Mouse (Mus musculus) forebrain, embryonic 16.5 days (tissue): ENCODE measurements around the gene Agtr1b. TPM values are rescaled to one million over a fixed set of nuclear protein-coding genes. Genes with fewer than 3 reads are reported as not detected.

Experiments
- ATAC-seq: fragments of 200-750 bp; cut with Nextera tagmentation; 2 replicates; pipeline ENCODE4 v1.8.0; 2017; ENCODE audit warnings: mild to moderate bottlenecking, moderate library complexity
- H3K27ac ChIP-seq: fragments of 300-500 bp; sonication (generic); 2 replicates; pipeline ENCODE4 v1.5.1; 2014; ENCODE audit warnings: low read length, control low read depth
- H3K27me3 ChIP-seq: fragments of 300-500 bp; sonication (generic); replicated peaks from 2 replicates; pipeline ENCODE4 v1.6.1; 2014; ENCODE audit warnings: low read length; ENCODE audit not compliant: control insufficient read depth, insufficient read depth
- H3K36me3 ChIP-seq: fragments of 300-500 bp; sonication (generic); 2 replicates; pipeline ENCODE4 v1.6.1; 2014; ENCODE audit not compliant: control insufficient read depth, insufficient read depth
- H3K4me1 ChIP-seq: fragments of 300-500 bp; sonication (generic); replicated peaks from 2 replicates; pipeline ENCODE4 v1.6.1; 2014; ENCODE audit warnings: low read length; ENCODE audit not compliant: control insufficient read depth, insufficient read depth
- H3K4me2 ChIP-seq: fragments of 300-500 bp; sonication (generic); 2 replicates; pipeline ENCODE4 v1.6.1; 2014; ENCODE audit warnings: mild to moderate bottlenecking, low read length, control low read depth
- H3K4me3 ChIP-seq: fragments of 300-500 bp; sonication (generic); replicated peaks from 2 replicates; pipeline ENCODE4 v1.5.1; 2014; ENCODE audit warnings: mild to moderate bottlenecking, low read length, control low read depth
- H3K9ac ChIP-seq: fragments of 300-500 bp; sonication (generic); replicated peaks from 2 replicates; pipeline ENCODE4 v1.6.1; 2014; ENCODE audit warnings: low read depth, low read length, control low read depth
- H3K9me3 ChIP-seq: fragments of 300-500 bp; sonication (generic); 2 replicates; pipeline ENCODE4 v1.6.1; 2016; ENCODE audit warnings: low read length; ENCODE audit not compliant: control insufficient read depth
- WGBS: fragments of 180-500 bp; shearing (Covaris S2); extraction: QIAGEN DNeasy Blood & Tissue Kit; methylation state at CpG from one replicate; pipeline ENCODE4 v1.1.7; 2014; 5-methylcytosine and 5-hydroxymethylcytosine counted together
- polyA plus RNA-seq: library from polyadenylated mRNA; unstranded; fragments of >200 nt; fragmentation: Nextera tagmentation; extraction: Ambion mirVana; gene quantifications from 2 replicates; pipeline ENCODE4 v1.2.1, GENCODE M21; 2015

Gene Agtr1b
- polyA plus RNA-seq = 0.24 TPM in 1 of 2 replicates, not detected in the other

GRCm38 (mm10) chr3:20366558-20367522 is at the start of gene Agtr1b:
TSS of gene Agtr1b (minus strand) at chr3:20367177.
- Histone ChIP-seq H3K9me3 (no peaks in the 10 kb centered on the region), H3K4me3 (peak within 1 kb of the TSS; percentile 33), H3K36me3 (no peaks in the 10 kb centered on the region), H3K9ac (peak within 1 kb of the TSS; percentile 52), H3K4me2 (peak within 1 kb of the TSS; percentile 50), H3K4me1 (peaks cover 5% of the 10 kb centered on the region), H3K27me3 (no peaks in the 10 kb centered on the region), H3K27ac (no peak within 1 kb of the TSS)
- ATAC-seq = peak; percentile 96
- 11% methylated on average over 19 of the region's 19 CpGs for WGBS

GRCm38 (mm10) chr3:20353598-20353997 is 13.4 kb downstream of the Agtr1b start:
- Histone ChIP-seq H3K4me2 (no peak overlapping the region), H3K36me3 (no peaks in the 10 kb centered on the region), H3K27me3 (no peaks in the 10 kb centered on the region), H3K27ac (no peak overlapping the region), H3K4me1 (no peaks in the 10 kb centered on the region), H3K9ac (no peak overlapping the region), H3K9me3 (no peaks in the 10 kb centered on the region), H3K4me3 (no peak overlapping the region)
- ATAC-seq = no peak

GRCm38 (mm10) chr3:20348206-20348605 is 18.8 kb downstream of the Agtr1b start:
- no peak for ATAC-seq
- Histone ChIP-seq H3K9ac (no peak overlapping the region), H3K27ac (no peak overlapping the region)

GRCm38 (mm10) chr3:20340402-20340801 is 26.6 kb downstream of the Agtr1b start:
- 97% methylated on average over 1 of the region's 1 CpGs for WGBS

More at GRCm38 (mm10) chr3:20348206-20348605, 18.8 kb downstream of the Agtr1b start:
- Histone ChIP-seq H3K4me1 (no peaks in the 10 kb centered on the region), H3K36me3 (no peaks in the 10 kb centered on the region), H3K4me3 (no peak overlapping the region), H3K4me2 (no peak overlapping the region), H3K9me3 (no peaks in the 10 kb centered on the region), H3K27me3 (no peaks in the 10 kb centered on the region)

GRCm38 (mm10) chr3:20334681-20335080 is 32.3 kb downstream of the Agtr1b start:
- no peak overlapping the region for H3K4me2 ChIP-seq
- ATAC-seq = no peak
- H3K36me3 ChIP-seq = no peaks in the 10 kb centered on the region
- H3K27me3 ChIP-seq = no peaks in the 10 kb centered on the region
- WGBS = 69% methylated on average over 5 of the region's 5 CpGs
- H3K4me3 ChIP-seq = no peak overlapping the region
- no peaks in the 10 kb centered on the region for H3K9me3 ChIP-seq
- no peaks in the 10 kb centered on the region for H3K4me1 ChIP-seq
- no peak overlapping the region for H3K9ac ChIP-seq
- H3K27ac ChIP-seq = no peak overlapping the region

More at GRCm38 (mm10) chr3:20340402-20340801, 26.6 kb downstream of the Agtr1b start:
- no peak for ATAC-seq
- Histone ChIP-seq H3K27me3 (no peaks in the 10 kb centered on the region), H3K4me1 (no peaks in the 10 kb centered on the region), H3K4me3 (no peak overlapping the region), H3K9ac (no peak overlapping the region), H3K36me3 (no peaks in the 10 kb centered on the region), H3K27ac (no peak overlapping the region), H3K4me2 (no peak overlapping the region), H3K9me3 (no peaks in the 10 kb centered on the region)

GRCm38 (mm10) chr3:20317233-20317632 is 49.7 kb downstream of the Agtr1b start:
- H3K4me2 ChIP-seq = no peak overlapping the region
- no peaks in the 10 kb centered on the region for H3K27me3 ChIP-seq
- no peak overlapping the region for H3K4me3 ChIP-seq
- no peaks in the 10 kb centered on the region for H3K4me1 ChIP-seq
- H3K27ac ChIP-seq = no peak overlapping the region
- ATAC-seq = no peak
- 0% methylated on average over 1 of the region's 1 CpGs for whole genome bisulfite sequencing
- no peak overlapping the region for H3K9ac ChIP-seq
- H3K9me3 ChIP-seq = no peaks in the 10 kb centered on the region
- no peaks in the 10 kb centered on the region for H3K36me3 ChIP-seq

- Histone ChIP-seq H3K36me3 (no peaks in the 10 kb centered on the region), H3K27ac (no peak overlapping the region), H3K9me3 (no peaks in the 10 kb centered on the region), H3K4me3 (no peak overlapping the region), H3K27me3 (no peaks in the 10 kb centered on the region), H3K4me2 (no peak overlapping the region), H3K9ac (no peak overlapping the region), H3K4me1 (no peaks in the 10 kb centered on the region)
- 82% methylated on average over 4 of the region's 4 CpGs for WGBS
- no peak for ATAC-seq
Measured at GRCm38 (mm10) chr3:20309142-20309541, 57.8 kb downstream of the Agtr1b start.

GRCm38 (mm10) chr3:20307256-20307655 is 59.7 kb downstream of the Agtr1b start:
- Histone ChIP-seq H3K9ac (no peak overlapping the region), H3K4me1 (no peaks in the 10 kb centered on the region), H3K36me3 (no peaks in the 10 kb centered on the region), H3K4me3 (no peak overlapping the region), H3K9me3 (no peaks in the 10 kb centered on the region), H3K27ac (no peak overlapping the region), H3K27me3 (no peaks in the 10 kb centered on the region), H3K4me2 (no peak overlapping the region)
- WGBS = 79% methylated on average over 4 of the region's 4 CpGs
- no peak for ATAC-seq

GRCm38 (mm10) chr3:20304758-20305352 is 62.1 kb downstream of the Agtr1b start:
- ATAC-seq = no peak
- Histone ChIP-seq H3K9ac (no peak overlapping the region), H3K4me2 (no peak overlapping the region), H3K27ac (no peak overlapping the region), H3K4me3 (no peak overlapping the region), H3K9me3 (no peaks in the 10 kb centered on the region), H3K27me3 (no peaks in the 10 kb centered on the region), H3K4me1 (no peaks in the 10 kb centered on the region), H3K36me3 (no peaks in the 10 kb centered on the region)
- 67% methylated on average over 2 of the region's 2 CpGs for WGBS
